Mouse (Mus musculus): ENCODE measurements around the gene Rab12.

Rab12 gene

DNA sequence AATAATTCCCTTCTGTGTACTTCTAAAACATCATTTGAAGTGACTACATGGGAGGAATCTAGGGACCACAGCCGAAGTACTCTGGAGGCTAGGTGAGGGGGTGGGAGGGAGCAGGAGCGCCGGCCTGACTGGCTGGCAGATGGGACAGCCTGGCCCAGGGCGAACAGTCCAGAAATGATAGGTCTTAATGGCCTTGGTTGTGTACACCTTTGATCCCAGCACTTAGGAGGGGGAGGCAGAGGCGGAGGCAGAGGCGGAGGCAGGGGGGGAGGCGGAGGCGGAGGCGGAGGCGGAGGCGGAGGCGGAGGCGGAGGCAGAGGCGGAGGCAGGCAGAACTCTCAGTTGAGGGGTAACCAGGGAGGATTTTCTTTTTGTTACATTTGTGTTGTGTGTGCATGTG, 20.9 kb downstream of the Rab12 start:
- no peak for DNase-seq (ENCODE audit: low spot score)

DNA sequence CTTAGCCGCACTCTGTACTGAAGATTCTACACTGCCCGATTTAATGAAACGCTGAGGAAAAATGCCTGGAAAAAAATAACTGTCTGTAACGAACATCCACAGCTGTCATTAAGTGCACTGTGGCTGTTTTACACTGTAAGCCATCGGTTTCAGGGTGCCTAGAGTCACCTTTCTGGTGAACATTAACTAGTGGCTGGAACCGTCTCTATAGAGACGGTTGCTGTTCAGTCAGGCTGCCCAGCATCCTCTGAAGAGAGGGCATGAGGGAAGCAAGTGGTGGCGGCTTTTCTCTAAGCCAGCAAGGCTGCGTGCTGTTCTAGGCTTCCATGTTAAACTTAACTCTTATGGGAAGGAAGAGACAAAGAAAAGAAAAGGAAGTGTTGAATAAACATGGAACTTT, 22.9 kb downstream of the Rab12 start:
- DNase-seq (ENCODE audit: low spot score) = no peak

DNA sequence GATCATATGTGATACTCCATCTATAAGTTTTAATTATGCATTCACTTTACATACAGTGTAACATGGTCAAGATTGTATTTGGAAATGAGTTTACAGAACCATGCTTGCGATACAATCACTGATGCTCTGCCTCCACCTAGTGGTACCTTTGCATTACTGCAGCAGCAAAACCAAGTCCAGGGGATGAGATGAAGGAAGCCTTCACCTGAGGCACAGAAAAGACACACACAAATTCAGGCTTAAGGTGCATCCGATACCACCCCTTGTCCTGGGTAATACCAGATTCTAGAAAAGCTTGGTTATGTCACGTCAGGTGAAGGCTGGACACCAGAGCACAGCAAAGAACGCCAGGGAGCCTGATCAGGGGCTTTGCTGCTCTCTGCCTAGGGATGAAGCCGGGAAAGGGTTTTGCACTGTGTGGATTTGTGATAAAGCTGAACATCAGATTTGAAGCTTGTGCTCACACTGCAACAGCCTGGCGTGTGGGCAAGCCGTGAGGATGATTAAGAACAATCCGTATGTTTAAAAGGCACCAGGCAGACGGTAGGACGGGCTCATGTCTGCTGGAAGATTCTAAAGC, 29.4 kb downstream of the Rab12 start:
- peak; percentile 46 for DNase-seq (ENCODE audit: low spot score)

DNA sequence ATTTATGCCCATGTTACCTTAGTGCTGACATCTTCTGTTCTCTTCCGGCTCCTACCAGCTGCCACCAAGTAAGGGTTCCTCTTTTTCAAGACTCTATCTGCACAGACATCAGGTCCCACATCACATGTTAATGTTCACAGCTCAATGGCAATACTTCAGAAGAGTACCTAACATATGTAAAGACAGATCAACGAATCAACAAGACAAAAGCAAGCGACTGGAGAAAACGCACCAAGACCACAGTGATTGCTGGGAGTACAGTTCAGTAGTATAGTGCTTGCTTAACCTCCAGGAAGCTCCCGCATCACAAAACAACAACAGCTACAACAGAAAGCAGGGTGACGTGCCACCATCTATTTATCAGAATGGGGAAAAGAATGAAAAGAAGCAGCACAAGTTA, 33.0 kb downstream of the Rab12 start:
- DNase-seq (ENCODE audit: low spot score) = no peak

DNA sequence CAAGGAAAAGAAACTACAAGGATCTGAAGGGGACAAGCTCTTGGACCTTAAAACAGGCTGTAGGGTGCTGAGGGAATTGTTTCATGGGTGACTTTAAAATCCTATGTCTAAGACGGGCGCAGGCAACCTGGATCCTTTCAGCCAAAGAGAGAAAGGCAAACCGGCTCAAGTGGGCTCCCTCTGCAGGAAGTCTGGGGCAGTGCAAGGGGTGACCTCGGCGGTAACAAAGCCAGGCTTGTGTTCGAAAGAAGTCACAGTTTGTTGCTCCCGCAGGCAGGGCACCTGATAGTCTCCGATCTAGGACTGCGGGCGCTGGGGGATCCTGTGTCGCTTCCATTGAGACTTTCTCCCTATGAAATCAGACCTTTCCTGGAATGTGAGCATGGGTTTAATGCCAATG, 33.8 kb downstream of the Rab12 start:
- peak; percentile 40 for DNase-seq (ENCODE audit: low spot score)

DNA sequence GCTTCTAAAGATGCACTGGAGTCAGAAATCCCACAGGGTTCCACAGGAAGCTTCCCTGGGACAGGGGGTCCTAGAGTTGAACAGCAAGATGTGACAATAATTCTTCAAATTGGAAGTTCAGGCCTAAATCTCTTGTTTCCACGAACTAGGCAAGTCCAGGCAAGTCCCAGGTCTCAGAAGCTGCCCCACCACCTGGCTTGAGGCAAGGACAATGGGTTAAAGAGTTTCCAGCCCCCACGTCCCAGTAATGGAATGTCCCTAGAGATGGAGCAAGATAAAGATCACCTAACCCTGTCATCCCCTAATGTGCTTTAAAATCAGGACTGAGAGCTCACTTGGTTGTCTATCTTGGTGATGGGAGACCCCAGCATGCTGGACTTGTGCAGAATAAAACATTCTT, 34.6 kb downstream of the Rab12 start:
- DNase-seq (ENCODE audit: low spot score) = no peak

DNA sequence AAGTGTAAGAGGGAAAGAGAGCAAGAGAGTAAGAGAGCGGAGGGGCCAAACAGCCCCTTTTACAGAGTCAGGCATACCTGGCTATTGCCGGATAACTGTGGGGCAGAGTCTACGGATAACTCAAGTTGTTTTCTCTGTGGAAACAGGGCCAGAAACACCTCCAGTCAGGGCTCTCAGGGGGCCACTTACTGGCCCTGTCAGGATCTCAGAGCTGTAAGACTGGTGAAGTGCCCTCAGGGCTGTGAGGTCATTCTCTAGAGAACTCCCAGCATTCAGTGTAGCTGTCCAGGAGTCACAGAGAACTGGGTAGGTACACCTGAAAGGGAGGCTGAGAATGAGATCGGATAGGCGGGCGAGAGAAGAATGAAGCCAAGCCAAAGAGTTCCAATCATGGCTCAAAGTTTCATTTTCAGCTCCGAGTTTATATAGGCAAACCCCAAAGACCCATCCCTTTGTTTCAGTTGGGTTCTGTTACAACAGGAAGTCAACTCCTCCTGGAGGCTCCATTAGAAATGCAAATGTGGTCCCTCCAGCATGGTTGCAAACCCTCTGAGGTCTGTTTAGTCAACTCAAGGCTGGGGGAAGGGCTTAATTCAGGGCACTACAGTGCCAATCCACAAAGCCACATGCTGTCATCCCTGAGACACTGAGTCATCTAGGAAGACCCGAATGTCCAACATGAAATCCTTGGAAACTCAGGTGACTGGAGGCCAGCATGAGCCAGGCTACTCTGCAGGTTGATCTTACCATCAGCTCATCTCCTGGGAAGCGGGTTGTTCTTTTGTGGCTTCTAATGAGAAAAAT, 35.7 kb downstream of the Rab12 start:
- no peak for DNase-seq (ENCODE audit: low spot score)

DNA sequence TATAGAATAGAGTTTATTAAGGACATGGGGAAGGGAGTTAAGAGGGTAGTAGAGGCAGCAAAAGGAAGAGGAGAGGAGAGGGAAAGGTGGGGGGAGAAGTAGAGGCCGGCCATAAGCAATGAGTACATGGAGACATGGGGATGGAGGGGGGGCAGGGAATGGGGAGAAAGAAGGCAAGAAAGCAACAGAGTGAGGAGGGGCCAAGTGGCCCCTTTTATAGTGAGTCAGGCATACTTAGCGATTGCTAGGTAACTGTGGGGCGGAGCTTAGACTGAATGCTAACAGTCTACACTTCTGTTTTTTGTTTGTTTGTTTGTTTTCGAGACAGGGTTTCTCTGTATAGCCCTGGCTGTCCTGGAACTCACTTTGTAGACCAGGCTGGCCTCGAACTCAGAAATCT, 38.2 kb downstream of the Rab12 start:
- DNase-seq (ENCODE audit: low spot score) = no peak

DNA sequence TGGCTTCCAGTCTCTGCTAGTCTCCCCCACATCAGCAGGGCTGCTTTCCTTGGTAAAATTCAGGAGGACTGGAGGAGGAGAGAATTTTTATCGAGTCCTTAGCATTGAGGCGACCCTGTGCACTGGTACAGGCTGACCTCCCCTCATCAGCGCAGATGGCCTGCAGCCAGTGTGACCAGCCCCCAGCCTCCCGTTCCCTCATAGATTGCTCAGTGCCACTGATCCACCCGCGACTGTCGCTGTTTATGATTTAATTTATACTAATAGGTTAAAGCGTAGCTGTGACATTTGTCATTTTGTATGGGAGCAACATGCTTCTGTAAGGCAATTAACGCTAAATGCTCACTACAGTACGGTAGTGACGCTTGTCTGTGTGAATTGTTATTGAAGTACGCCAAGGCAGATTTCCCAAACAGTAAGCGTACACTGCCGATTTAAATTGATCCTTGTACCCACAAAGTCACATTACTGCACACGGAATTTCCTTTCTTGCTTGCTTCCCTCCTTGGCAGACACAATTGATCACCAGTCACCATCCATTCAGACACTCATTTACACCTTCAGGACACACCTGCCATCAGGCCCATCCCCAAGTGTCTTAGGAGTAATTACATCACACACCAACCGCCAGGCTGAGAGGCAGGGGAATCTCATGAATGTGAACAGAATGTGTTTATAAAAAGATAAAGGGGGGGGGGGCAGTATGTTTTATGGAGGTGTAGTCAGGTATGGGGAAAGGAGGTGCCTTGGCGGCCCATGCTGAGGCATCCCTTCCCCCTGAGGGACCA, 38.8 kb downstream of the Rab12 start:
- no peak for DNase-seq (ENCODE audit: low spot score)

DNA sequence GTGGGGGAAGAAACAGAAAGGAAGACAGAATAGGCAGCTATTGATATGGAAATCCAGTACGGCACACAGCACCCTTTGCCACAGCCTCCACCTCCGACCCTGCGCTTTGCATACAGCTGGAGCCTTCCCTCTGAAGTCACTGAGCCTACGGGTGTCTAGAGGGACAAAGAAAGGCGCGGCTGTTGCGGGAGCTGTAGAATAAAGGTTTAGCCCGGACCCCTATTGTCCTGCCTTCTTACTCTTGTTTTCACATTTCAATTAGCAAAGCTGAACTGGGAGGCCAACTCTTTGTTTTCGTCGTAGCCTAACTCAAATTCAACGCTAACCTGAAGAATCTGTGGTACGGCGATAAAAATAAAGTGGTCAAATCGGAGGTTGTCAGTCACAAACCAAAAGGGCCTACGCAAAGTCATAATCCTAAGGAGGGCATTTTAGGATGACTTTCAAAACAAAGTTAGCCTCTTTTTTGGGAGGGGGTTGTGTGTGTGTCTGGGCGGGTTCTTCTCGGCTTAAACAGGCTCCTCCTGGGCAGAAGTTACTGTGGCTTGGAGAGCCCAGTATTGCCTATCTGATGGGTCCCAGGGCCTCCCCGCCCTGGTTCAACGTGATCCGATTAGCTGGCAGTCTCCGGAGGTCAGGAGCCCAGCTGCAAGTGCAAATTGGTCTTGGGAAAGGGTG, 39.6 kb downstream of the Rab12 start:
- peak; percentile 46 for DNase-seq (ENCODE audit: low spot score)

DNA sequence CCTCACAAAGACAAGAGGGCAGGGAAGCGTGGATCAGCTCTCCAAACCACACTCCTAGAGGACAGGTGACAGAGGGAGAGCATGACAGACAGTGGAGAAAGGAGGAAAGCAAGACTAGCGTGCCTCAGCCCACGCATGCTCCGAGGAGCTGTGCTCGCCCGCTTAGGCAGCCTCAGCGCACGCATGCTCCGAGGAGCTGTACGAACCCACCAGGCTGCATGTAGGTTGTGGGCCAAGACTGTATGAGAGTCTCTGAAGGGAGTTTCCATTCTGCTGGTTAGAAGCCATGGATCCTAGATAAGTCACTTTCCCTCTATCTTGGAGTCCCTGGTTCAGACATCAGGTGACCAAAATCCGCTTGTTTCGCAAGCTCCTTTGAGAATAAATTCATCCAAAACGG, 40.2 kb downstream of the Rab12 start:
- DNase-seq (ENCODE audit: low spot score) = peak; percentile 23

DNA sequence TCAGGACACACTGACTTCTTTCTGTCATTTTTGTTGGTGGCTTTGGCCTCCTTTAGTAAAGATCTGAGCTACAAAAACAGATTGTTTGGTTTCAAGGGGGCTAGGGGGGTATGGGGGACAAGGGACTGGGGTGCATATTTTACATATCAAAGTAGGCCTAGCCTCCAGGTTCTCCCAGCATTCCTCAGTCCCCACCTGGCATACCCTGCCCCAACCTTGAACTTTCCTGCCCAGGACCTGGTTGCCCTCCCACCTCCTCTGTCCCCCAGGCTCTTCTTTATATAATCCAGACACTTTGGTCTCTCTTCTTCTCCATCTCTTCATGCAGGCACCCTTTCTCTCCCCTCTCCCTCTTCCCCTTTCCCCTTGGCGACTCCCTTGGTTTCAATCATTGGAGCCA, 46.3 kb downstream of the Rab12 start:
- DNase-seq (ENCODE audit: low spot score) = no peak

DNA sequence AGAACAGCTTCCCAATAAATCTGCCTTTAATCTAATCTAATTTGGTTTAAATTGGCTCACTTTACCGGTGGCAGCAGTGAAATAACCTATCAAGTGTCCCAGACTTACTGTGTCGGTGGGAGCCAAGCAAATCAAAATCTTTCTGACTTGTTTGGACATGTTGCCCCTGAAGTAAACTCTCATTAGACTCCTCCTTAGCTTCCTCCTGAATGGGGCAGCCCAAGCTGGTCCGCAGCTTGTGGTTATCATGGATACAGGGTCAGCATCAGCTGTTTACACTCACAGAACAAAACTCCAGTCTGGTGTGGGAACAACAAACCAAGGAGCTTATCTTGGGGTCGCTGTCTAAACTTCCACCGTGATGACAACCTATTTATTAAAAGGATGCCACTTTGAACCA, 47.8 kb downstream of the Rab12 start:
- DNase-seq (ENCODE audit: low spot score) = no peak

DNA sequence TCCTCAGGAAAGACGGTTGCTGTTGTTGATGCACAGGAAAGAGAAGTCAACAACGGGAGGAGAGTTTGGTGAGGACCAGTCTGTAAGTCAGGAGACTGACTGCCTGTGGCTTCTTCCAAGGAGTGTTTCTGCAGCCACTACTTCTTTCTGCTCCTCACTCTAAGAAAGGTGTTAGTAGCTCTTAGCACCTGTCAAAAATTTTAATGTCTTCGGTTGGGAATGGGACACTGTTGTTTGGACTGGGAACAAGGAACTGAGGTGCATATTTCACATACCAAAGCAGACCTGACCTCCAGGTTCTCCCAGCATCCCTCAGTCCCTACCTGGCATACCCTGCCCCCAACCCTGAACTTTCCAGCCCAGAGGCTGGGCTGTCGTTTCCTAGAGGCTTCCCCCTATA, 48.3 kb downstream of the Rab12 start:
- DNase-seq (ENCODE audit: low spot score) = no peak

DNA sequence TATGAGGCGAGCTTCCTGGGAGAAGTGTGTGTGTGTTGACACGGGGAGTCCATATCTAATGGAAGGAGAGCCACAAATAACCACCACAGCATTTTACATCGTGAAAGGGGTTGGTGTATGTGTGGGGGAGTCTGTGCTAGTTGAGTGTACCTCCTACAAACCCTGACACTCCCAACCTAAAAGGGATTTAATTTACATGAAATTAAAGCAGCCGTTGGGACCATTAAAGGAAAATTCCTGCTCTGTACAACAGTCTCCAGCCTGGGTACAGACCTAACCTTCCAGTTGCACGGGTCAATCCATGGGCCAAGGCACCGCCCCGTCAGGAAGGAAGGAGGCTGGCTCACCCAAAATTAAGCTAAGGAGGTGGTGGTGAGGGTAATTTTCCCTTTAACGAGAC, 49.5 kb downstream of the Rab12 start:
- no peak for DNase-seq (ENCODE audit: low spot score)

DNA sequence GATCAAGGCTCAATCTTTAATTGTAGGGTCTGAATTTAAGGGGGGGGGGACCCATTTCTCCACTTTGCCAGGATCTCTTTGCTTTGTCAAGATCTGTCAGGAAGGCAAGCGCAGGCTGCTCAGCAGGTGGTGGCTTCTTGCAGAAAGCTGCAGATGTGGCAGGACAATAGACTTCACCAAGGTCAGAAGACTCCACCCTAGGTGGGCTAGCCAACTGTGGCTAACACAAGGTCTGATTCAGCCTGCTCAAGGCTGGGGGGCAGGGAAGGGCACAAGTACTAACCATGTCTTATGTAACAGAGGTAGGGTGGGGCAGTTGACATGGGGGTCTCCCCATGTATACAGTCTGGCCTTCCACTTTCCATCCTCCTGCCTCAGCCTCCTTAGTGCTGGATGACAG, 62.3 kb downstream of the Rab12 start:
- DNase-seq (ENCODE audit: low spot score) = no peak

DNA sequence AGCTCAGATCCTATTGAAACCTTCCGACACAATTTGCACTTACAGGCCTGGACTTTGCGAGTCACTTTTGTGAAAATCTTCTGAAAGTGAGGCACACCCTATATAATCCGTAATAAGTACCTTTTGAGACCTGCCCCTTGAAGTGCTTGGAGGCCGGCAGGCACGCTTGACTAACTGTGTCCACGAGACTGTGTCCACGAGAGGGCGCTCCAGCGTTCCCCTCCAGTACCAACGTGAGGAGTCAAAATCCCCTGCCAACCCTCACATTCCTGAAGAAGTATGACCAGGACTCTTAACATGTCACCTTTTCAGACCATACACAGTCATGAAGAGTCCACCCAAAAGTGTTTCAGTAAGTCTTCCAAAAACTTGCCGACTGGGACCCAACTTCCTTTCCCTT, 68.4 kb downstream of the Rab12 start:
- peak; percentile 53 for DNase-seq (ENCODE audit: low spot score)

DNA sequence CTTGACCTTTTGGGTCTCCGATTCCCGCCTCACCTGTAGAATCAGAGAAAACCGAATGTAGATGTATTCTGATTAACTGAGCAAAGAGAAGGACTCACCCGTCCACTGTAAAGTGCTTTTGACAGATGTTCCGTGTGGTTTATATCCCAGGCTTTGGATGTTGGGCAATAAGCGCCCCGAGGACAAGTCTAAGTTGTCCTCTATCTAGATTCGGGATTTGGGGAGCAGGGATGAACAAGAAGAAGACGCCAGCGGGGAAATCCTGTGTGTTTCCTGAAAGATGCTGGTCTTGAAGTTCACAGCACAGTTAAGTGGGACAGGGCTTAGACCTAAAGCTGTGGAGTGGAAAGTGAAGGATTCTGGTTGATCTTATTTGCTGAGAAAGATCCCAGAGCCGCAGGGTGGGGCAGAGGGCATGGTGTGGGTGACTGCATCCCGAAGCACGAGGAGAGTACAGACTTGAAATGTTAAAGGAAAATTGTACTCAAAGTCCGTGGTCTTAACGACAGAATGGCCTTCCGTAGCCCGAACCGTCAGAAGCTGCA, 68.9 kb downstream of the Rab12 start:
- no peak for DNase-seq (ENCODE audit: low spot score)

DNA sequence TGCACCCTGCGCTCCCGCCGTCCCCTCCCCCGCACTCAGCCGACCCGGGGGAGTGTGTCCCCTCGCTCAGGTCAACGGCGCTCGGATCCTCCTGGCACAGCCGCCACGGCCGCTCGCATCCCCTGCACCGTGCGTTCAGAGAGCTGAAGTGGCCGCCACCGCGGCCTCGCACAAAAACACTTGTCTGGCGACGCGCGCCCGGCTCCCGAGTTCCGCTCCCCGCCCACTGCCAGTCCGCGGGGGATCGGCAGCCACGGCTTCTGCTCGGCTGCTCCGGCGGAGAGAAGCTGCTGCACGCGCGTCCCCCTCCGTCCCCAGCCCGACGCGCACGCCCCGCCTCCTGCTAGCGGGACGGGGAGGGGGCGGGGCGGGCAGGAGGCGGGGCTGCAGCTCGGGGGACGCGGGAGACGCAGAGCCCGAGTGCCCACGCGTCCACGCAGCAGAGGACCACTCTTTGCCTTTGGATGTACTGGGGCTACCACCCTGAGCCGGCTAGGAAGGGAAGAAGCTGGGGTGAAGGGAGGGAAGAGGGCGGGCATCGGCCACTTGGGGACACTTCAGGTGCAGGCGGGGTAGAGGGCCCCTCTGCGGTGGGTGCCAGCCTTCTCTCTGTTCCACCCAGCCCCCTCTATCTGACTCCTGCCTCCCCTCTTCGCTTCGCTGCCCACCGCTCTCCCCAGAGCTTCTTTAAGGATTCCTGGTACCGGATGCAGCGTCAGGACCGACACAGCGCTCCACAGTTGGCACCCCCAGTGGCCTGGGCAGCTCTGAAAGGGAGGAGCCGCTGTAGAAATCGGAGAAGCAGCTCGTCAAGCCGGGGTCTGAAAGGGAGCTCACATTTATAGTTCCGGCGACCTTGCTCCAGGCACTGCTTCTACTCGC, 69.8 kb downstream of the Rab12 start, which contains the start of gene Mtcl1:
Gene Mtcl1 (minus strand): TSS at position 291 of the 882 bp plus-strand sequence.
- no peak for DNase-seq (ENCODE audit: low spot score)

DNA sequence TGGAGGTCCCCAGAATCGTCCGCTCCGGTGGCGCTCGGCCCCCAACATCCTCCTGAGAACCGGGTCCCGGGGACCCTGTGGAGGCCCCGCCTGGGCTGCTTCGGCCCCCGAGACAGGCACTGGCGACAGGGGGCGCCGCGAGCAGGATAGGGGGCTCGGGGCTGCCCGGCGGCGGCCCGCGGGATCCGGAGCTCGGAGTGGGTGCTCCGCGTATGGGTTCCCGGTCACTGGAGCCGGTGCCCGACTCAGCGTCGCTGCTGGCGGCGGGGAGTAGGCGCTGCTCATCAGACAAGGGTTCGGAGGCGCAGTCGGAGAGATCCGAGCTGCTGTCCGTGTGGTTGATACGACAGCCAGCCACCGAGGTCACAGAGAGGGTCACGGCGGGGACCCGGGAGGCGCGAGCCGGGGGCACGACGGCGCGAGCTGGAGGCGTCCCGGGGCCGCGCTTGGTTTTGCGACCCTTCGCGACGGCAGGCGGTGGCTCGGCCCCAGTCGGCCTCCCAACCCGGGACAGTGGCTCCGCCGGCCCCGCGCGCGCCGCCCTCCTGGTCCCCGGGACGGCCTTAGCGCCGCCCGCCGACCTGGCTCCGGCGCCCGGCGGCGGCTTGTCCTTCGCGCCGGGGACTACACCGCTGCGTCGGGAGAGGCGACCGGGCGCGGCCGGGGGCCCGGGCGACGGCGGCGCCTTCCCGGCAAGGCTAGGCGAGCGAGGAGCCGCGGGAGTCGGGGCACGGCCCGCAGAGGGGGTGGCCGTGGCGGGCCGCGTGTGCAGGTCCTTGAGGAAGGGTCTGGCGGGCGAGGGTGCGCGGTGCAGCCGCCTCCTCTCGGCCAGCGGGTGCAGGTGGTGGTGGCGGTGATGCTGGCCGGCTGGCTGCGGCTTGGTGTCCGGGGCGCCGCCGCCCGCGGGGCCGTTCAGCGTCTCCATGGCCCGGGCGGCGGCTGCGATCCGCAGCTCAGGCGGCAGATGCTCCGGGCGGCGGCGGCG, 70.8 kb downstream of the Rab12 start:
- no peak for DNase-seq (ENCODE audit: low spot score)

Measured in c-Kit-positive CD71-positive TER-119-positive erythroid progenitor cells, embryonic 14.5 days (primary cell).